16 mouse cellular contexts compared by ENCODE assay signal in the genomic region with DNA sequence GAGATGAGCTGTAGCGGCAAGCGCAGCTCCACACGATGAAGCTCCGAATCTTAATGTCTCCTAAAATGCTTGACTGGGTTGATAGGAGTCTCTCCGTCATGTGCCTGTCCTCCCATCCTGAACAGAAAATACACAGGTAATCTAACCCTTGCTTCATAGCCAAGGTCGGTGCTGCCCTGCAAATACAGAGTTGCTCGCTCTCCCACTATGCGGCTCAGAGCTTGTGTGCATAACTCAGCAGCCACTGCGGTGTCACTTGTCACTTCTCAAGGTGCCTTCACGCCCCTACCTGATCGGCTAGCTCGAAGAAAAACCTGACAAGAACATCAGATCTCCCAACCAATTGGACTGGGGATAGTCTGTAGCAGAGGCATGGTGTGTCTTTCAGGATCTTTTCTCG.
"Had no signal": no experiment of that assay in that cellular context is flagged by ENCODE, and none has a peak within 500 bp of the region (broad histone marks: within the 10 kb centered on the region; RNA-seq: fewer than 3 reads in every experiment).

No protein-coding gene starts in this region.

- H3K36me3 ChIP-seq: limb, embryonic 12.5 days; liver, embryonic 13.5 days; lung, embryonic 15.5 days; stomach, embryonic 15.5 days had no signal

- H3K4me2 ChIP-seq: limb, embryonic 12.5 days; liver, embryonic 13.5 days; lung, embryonic 15.5 days; midbrain, embryonic 11.5 days; stomach, embryonic 15.5 days had no signal

- H3K4me1 ChIP-seq: limb, embryonic 12.5 days; liver, embryonic 13.5 days; lung, embryonic 15.5 days; stomach, embryonic 15.5 days had no signal

- DNase-seq: kidney, adult 8-10 months; kidney, postnatal 36 days; liver; liver, embryonic 13.5 days; liver, postnatal 0 days; lung, postnatal 14 days; right cerebral cortex, postnatal 14 days; thymus, adult 2 months; thymus, postnatal 25 days had no signal

- H3K4me3 ChIP-seq: layer of hippocampus, adult 2 months; limb, embryonic 12.5 days; liver, embryonic 13.5 days; lung, embryonic 15.5 days; megakaryocyte, embryonic 14.5 days; stomach, embryonic 15.5 days had no signal

- H3K27me3 ChIP-seq: liver, embryonic 13.5 days; lung, embryonic 15.5 days; megakaryocyte, embryonic 14.5 days; stomach, embryonic 15.5 days had no signal

- H3K27ac ChIP-seq: layer of hippocampus, adult 2 months; limb, embryonic 12.5 days; liver, embryonic 13.5 days; lung, embryonic 15.5 days; macrophage; stomach, embryonic 15.5 days had no signal

- H3K9me3 ChIP-seq: limb, embryonic 12.5 days; liver, embryonic 13.5 days; lung, embryonic 15.5 days; megakaryocyte, embryonic 14.5 days; stomach, embryonic 15.5 days had no signal

- ATAC-seq: liver, postnatal 0 days had no signal

- H3K9ac ChIP-seq: limb, embryonic 12.5 days; liver, embryonic 13.5 days; liver, postnatal 0 days; lung, embryonic 15.5 days; stomach, embryonic 15.5 days had no signal
